Mouse (Mus musculus) embryonic facial prominence, embryonic 12.5 days (tissue): ENCODE results near the gene Urod. TPM values are rescaled to one million over a fixed set of nuclear protein-coding genes. Genes with fewer than 3 reads are reported as not detected.

ENCODE experiments used
- ATAC-seq: fragments of 200-750 bp; cut with Nextera tagmentation; 2 replicates; pipeline ENCODE4 v1.8.0; 2017; ENCODE audit not compliant: insufficient number of reproducible peaks, insufficient read depth, low FRiP score, low TSS enrichment
- H3K27ac ChIP-seq: fragments of 300-500 bp; sonication (generic); 2 replicates; pipeline ENCODE4 v1.5.1; 2016; ENCODE audit warnings: mild to moderate bottlenecking
- H3K27me3 ChIP-seq: fragments of 300-500 bp; sonication (generic); 2 replicates; pipeline ENCODE4 v1.6.1; 2016; ENCODE audit warnings: mild to moderate bottlenecking, moderate library complexity
- H3K36me3 ChIP-seq: fragments of 300-500 bp; sonication (generic); 2 replicates; pipeline ENCODE4 v1.6.1; 2016; ENCODE audit warnings: mild to moderate bottlenecking
- H3K4me1 ChIP-seq: fragments of 300-500 bp; sonication (generic); 2 replicates; pipeline ENCODE4 v1.6.1; 2016
- H3K4me2 ChIP-seq: fragments of 300-500 bp; sonication (generic); replicated peaks from 2 replicates; pipeline ENCODE4 v1.6.1; 2016; ENCODE audit warnings: mild to moderate bottlenecking, moderate library complexity
- H3K4me3 ChIP-seq: fragments of 300-500 bp; sonication (generic); 2 replicates; pipeline ENCODE4 v1.5.1; 2016; ENCODE audit warnings: mild to moderate bottlenecking
- H3K9ac ChIP-seq: fragments of 300-500 bp; sonication (generic); 2 replicates; pipeline ENCODE4 v1.6.1; 2016; ENCODE audit warnings: mild to moderate bottlenecking, moderate library complexity
- H3K9me3 ChIP-seq: fragments of 300-500 bp; sonication (generic); 2 replicates; pipeline ENCODE4 v1.6.1; 2016; ENCODE audit warnings: mild to moderate bottlenecking, moderate library complexity
- whole genome bisulfite sequencing: fragments of 180-500 bp; shearing (Covaris S2); methylation state at CpG from one replicate; pipeline ENCODE4 v1.1.7; 2016; 5-methylcytosine and 5-hydroxymethylcytosine counted together
- polyA plus RNA-seq: library from polyadenylated mRNA; unstranded; fragments of >200 nt; fragmentation: Nextera tagmentation; extraction: Ambion mirVana; gene quantifications from 2 replicates; pipeline ENCODE4 v1.2.1, GENCODE M21; 2016

Urod gene
- polyA plus RNA-seq, 1 experiment from 2014 or later: 110 TPM

DNA sequence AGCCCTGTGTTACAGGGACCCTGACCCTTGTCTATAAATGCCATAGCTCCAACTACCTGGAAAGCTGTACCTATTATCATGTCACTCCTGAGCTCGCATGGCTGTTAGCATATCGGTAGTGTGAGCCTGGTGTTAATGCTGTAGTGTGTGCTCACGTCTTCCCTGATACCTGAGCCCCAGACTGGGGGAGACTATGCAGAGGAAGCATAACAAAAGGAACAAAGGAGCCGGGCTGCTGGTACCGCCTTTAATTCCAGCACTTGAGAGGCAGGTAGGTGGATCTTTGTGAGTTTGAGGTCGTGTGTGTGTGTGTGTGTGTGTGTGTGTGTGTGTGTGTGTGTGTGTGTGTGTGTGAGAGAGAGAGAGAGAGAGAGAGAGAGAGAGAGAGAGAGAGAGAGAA is 4.5 kb downstream of the Urod start:
- WGBS: 58% methylated on average over 6 of the region's 6 CpGs
- Histone ChIP-seq H3K4me2 (no peak overlapping the region), H3K4me1 (peaks cover 10% of the 10 kb centered on the region), H3K4me3 (no peak overlapping the region), H3K27me3 (no peaks in the 10 kb centered on the region), H3K9ac (no peak overlapping the region), H3K9me3 (no peaks in the 10 kb centered on the region), H3K36me3 (peaks cover 3% of the 10 kb centered on the region; the same call in 1 of the 2 replicates), H3K27ac (no peak overlapping the region)
- ATAC-seq: no peak

DNA sequence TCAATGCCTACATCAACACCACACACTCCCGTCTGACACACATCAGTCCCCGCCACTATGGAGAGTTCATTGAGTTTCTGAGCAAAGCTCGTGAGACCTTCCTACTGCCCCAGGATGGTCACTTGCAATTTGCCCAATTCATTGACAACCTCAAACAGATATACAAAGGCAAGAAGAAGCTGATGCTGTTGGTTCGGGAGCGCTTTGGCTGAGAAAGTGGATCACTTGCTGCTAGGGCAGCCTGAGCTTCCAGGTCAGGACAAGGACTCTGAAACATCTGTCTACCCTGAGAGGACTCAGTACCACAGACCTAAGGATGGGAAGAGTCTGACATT is 7.1 kb downstream of the Urod start:
- H3K4me2 ChIP-seq: no peak overlapping the region
- H3K4me3 ChIP-seq: no peak overlapping the region
- H3K4me1 ChIP-seq: no peaks in the 10 kb centered on the region
- no peak for ATAC-seq
- H3K9me3 ChIP-seq: no peaks in the 10 kb centered on the region
- no peaks in the 10 kb centered on the region for H3K27me3 ChIP-seq
- H3K27ac ChIP-seq: no peak overlapping the region
- H3K36me3 ChIP-seq: peaks cover 3% of the 10 kb centered on the region; the same call in 1 of the 2 replicates
- H3K9ac ChIP-seq: no peak overlapping the region
- 64% methylated on average over 5 of the region's 5 CpGs for WGBS

DNA sequence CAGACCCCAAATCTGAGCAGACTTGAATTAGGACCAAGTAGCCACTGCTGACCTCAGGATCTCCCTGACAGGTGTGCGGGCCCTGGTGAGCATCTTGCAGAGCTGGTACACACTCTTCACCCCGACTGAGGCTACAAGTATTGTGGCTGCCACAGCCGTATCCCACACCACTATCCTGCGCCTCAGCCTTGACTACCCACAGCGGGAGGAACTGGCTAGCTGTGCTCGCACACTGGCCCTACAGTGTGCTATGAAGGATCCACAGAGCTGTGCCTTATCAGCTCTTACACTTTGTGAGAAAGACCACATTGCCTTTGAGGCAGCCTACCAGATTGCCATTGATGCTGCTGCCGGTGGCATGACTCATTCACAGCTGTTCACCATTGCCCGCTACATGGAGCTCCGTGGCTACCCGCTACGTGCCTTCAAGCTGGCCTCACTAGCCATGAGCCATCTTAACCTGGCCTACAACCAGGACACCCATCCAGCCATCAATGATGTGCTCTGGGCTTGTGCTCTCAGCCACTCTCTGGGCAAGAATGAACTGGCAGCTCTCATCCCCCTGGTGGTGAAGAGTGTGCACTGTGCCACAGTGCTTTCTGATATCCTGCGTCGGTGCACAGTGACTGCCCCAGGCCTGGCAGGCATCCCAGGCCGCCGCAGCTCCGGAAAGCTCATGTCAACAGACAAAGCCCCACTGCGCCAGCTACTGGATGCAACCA is 7.7 kb downstream of the Urod start:
- Histone ChIP-seq H3K27ac (no peak overlapping the region), H3K4me1 (no peaks in the 10 kb centered on the region), H3K36me3 (peaks cover 3% of the 10 kb centered on the region; the same call in 1 of the 2 replicates), H3K27me3 (no peaks in the 10 kb centered on the region), H3K4me2 (no peak overlapping the region), H3K9me3 (no peaks in the 10 kb centered on the region), H3K9ac (no peak overlapping the region), H3K4me3 (no peak overlapping the region)
- 61% methylated on average over 17 of the region's 17 CpGs for WGBS
- peak; percentile 77; the same call in 1 of the 2 replicates for ATAC-seq

DNA sequence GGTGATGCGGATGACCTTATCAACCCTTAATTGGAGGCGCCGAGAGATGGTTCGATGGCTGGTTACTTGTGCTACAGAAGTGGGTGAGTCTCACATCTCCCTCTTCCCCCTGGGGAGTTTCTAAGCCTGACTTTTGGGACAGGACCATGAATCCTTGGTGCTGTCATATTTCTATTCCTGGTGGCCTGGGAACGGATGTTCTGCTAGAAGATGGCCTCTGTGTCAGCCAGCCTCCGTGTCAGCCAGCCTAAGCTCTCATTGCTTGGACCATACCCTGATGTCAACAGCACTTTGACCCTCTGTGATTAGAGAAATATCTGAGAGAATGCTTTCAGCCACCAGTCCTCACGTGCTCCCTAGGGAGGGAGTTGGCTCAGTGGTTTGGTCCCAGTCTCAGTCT is 8.5 kb downstream of the Urod start:
- 90% methylated on average over 7 of the region's 7 CpGs for WGBS
- Histone ChIP-seq H3K36me3 (peaks cover 3% of the 10 kb centered on the region; the same call in 1 of the 2 replicates), H3K4me2 (no peak overlapping the region), H3K4me3 (no peak overlapping the region), H3K27ac (no peak overlapping the region), H3K9ac (no peak overlapping the region), H3K9me3 (no peaks in the 10 kb centered on the region), H3K27me3 (no peaks in the 10 kb centered on the region), H3K4me1 (no peaks in the 10 kb centered on the region)
- no peak for ATAC-seq

DNA sequence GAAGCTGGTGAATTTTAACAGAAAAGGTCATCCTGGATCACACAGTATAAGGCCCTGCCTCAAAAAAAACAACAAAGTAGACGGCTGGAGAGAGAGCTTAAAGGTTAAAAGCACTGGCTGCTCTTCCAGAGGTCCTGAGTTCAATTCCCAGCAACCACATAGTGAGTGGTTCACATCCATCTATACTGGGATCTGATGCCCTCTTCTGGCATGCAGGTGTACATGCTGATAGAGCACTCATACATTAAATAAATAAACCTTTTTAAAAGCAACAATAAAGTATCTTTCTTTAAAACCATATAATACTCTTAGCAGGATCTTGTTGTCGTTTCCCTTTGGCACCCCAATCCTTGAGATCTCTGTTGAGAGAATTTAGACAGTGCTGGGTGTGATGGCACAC is 17.7 kb downstream of the Urod start:
- Histone ChIP-seq H3K9me3 (no peaks in the 10 kb centered on the region), H3K27me3 (no peaks in the 10 kb centered on the region), H3K36me3 (no peaks in the 10 kb centered on the region), H3K4me2 (no peak overlapping the region), H3K9ac (no peak overlapping the region), H3K4me3 (no peak overlapping the region), H3K27ac (no peak overlapping the region), H3K4me1 (no peaks in the 10 kb centered on the region)
- WGBS: 72% methylated on average over 2 of the region's 2 CpGs
- ATAC-seq: no peak

DNA sequence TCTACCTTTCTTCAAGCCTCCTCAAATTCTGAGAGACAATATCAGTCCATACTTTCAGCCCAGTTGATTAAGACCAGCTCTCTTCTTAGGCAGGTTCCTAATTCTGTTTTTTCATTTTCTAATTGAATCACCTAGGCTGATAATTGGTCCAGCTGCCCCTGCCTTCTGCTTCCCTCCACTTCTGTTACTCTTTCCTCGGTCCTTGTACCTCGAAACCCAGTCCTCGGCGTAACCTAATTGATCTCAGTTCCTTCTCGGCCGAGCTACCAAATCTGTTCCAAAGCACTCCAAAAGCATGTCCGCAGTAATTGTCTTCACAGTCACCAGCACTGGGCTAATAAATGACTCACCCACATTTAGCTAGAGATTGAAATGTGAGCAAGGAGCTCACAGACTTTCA is 39.3 kb downstream of the Urod start:
- H3K4me3 ChIP-seq: no peak overlapping the region
- no peak overlapping the region for H3K27ac ChIP-seq
- no peaks in the 10 kb centered on the region for H3K4me1 ChIP-seq
- 73% methylated on average over 7 of the region's 7 CpGs for WGBS
- no peaks in the 10 kb centered on the region for H3K36me3 ChIP-seq
- H3K27me3 ChIP-seq: no peaks in the 10 kb centered on the region
- H3K4me2 ChIP-seq: no peak overlapping the region
- H3K9me3 ChIP-seq: no peaks in the 10 kb centered on the region
- no peak for ATAC-seq
- H3K9ac ChIP-seq: no peak overlapping the region

DNA sequence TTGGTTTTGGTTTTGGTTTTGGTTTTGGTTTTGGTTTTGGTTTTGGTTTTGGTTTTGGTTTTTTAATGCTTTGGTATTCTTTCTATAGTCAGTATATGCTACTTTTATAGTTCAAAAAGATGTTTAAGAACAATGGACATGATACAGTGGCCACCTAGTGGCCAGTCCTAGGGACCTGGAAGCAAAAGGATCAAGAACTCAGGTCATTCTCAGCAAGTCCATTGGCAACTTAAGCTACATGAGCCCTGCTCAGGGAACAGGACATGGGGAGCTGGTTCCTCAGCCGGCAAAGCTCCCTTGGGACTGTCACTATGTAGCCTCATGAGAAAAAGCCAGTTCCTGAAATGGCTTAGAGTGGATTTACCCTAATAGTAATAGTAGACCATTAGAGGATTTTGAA is 42.6 kb downstream of the Urod start:
- H3K36me3 ChIP-seq: no peaks in the 10 kb centered on the region
- no peaks in the 10 kb centered on the region for H3K9me3 ChIP-seq
- 35% methylated on average over 1 of the region's 1 CpGs for WGBS
- H3K27ac ChIP-seq: no peak overlapping the region
- H3K27me3 ChIP-seq: no peaks in the 10 kb centered on the region
- no peak overlapping the region for H3K4me2 ChIP-seq
- no peak overlapping the region for H3K9ac ChIP-seq
- no peak for ATAC-seq
- H3K4me3 ChIP-seq: no peak overlapping the region
- no peaks in the 10 kb centered on the region for H3K4me1 ChIP-seq

DNA sequence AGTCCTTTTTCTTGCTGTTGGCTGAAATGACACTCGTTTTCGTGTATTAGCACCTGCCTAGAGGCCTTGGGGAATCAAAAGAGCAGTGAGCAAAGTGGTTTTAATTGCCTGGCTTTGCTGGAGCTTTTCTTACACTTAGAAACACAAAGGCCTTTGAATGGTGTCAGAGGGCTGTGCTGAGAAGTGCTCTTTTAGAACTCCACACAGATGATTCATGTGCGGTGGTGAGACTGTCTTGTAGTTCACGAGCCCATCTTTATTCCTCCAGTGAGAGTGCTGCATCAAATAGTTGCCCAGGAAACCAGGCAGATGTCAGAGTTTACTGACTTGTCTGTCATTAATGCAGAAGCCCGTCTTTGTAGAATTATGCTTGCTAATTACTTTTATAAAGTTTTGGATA is 50.2 kb downstream of the Urod start:
- Histone ChIP-seq H3K9me3 (no peaks in the 10 kb centered on the region), H3K27ac (no peak overlapping the region), H3K4me1 (no peaks in the 10 kb centered on the region), H3K4me3 (no peak overlapping the region), H3K36me3 (no peaks in the 10 kb centered on the region), H3K4me2 (no peak overlapping the region), H3K27me3 (no peaks in the 10 kb centered on the region), H3K9ac (no peak overlapping the region)
- WGBS: 56% methylated on average over 5 of the region's 5 CpGs
- ATAC-seq: no peak

DNA sequence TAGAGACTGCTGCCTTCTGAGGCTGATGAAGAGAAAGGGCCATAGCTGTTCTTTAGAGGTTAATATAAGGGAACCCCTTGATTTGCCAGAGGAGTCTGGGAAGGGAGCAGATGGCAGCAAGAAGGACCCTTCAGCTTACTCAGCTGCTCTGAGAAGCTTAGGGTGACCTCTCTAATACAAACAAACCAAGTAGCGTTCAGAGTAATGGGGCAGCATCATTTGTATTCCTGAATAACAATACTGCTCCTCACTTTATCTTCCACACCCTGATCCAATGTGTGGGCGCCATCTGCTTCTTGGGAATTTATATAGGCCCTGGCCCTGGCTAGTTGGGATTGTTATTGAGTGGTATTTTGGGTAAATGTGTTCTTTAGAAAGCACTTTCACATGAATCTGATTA is 51.5 kb downstream of the Urod start:
- Histone ChIP-seq H3K27ac (no peak overlapping the region), H3K4me1 (no peaks in the 10 kb centered on the region), H3K27me3 (no peaks in the 10 kb centered on the region), H3K9me3 (no peaks in the 10 kb centered on the region), H3K9ac (no peak overlapping the region), H3K4me2 (no peak overlapping the region), H3K4me3 (no peak overlapping the region), H3K36me3 (no peaks in the 10 kb centered on the region)
- ATAC-seq: no peak
- WGBS: 71% methylated on average over 2 of the region's 2 CpGs

Other genes starting within 250 kb of the Urod start
- gene Toe1, start 186.8 kb downstream of the Urod start, polyA plus RNA-seq: 37.7 and 37.9 TPM in 2 replicates
- 20.1 and 20.7 TPM in 2 replicates for gene Mutyh, start 186.7 kb downstream of the Urod start, polyA plus RNA-seq
- gene Hpdl, start 172.7 kb downstream of the Urod start, polyA plus RNA-seq: 1.1 and 1.5 TPM in 2 replicates
- gene Zswim5, start 117.0 kb downstream of the Urod start, polyA plus RNA-seq: 1.3 and 1.5 TPM in 2 replicates
- gene Hectd3, start 904 bp upstream of the Urod start, polyA plus RNA-seq: 11.9 and 14.6 TPM in 2 replicates
- 43.8 and 45.5 TPM in 2 replicates for gene Eif2b3, start 25.0 kb upstream of the Urod start, polyA plus RNA-seq
- gene Ptch2, start 101.7 kb upstream of the Urod start, polyA plus RNA-seq: 10.4 and 12.1 TPM in 2 replicates
- 4.4 and 4.9 TPM in 2 replicates for gene Btbd19, start 131.3 kb upstream of the Urod start, polyA plus RNA-seq
- not detected in 2 replicates for gene Tctex1d4, start 132.4 kb upstream of the Urod start, polyA plus RNA-seq
- gene Plk3, start 139.6 kb upstream of the Urod start, polyA plus RNA-seq: 5.0 and 5.5 TPM in 2 replicates
- gene Rps8, start 161.8 kb upstream of the Urod start, polyA plus RNA-seq: 804 and 834 TPM in 2 replicates
- gene Kif2c, start 188.2 kb upstream of the Urod start, polyA plus RNA-seq: 83.8 and 89.5 TPM in 2 replicates